Mouse (Mus musculus): ENCODE measurements around the gene Olfr1278. TPM values are rescaled to one million over a fixed set of nuclear protein-coding genes. Genes with fewer than 3 reads are reported as not detected.
"Not testable (repeated sequence)": the region's sequence is repeated elsewhere in the genome, so short reads cannot be mapped to it uniquely, and the experiment has no call there.

Gene Olfr1278
- polyA plus RNA-seq (2015; fragmentation: Nextera tagmentation; extraction: Ambion mirVana): not detected in 2 replicates

DNA sequence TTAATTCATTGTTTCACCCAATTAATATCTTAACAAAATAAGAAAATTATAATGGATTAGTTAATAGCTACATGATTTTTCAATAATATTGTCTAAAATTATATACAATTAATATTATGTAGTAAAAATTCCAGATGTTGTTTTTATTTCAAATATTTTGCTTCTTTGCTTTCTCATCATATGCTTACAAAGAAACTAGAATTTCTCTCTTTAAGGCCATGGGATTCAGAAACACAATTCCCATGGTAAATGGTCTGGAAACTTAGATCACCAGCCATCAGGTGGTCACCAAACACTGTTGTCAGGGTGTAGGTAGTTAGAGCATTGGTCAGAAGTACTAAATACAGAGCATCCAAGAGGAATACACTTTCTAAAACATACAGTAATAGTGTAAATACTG, at the start of gene Olfr1278:
TSS of gene Olfr1278 (plus strand) at position 301 of the 400 bp plus-strand sequence.
- Histone ChIP-seq H3K27me3 (no peaks in the 10 kb centered on the region), H3K36me3 (no peaks in the 10 kb centered on the region), H3K4me1 (no peaks in the 10 kb centered on the region), H3K4me3 (no peak within 1 kb of the TSS), H3K27ac (no peak within 1 kb of the TSS), H3K4me2 (no peak within 1 kb of the TSS), H3K9me3 (no peaks in the 10 kb centered on the region), H3K9ac (no peak within 1 kb of the TSS)
- ATAC-seq (ENCODE audit: insufficient number of reproducible peaks, insufficient read depth, low FRiP score, low TSS enrichment, low read depth): no peak

GRCm38 (mm10) chr2:111254216-111254615, 35.7 kb upstream of the Olfr1278 start, which contains the start of gene Olfr1276:
Gene Olfr1276, plus strand, starts transcription at chr2:111254516.
- Histone ChIP-seq H3K9ac (no peak within 1 kb of the TSS), H3K27me3 (no peaks in the 10 kb centered on the region), H3K36me3 (no peaks in the 10 kb centered on the region), H3K4me1 (no peaks in the 10 kb centered on the region), H3K4me3 (no peak within 1 kb of the TSS), H3K4me2 (no peak within 1 kb of the TSS), H3K27ac (no peak within 1 kb of the TSS), H3K9me3 (no peaks in the 10 kb centered on the region)
- ATAC-seq (ENCODE audit: insufficient number of reproducible peaks, insufficient read depth, low FRiP score, low TSS enrichment, low read depth): no peak

DNA sequence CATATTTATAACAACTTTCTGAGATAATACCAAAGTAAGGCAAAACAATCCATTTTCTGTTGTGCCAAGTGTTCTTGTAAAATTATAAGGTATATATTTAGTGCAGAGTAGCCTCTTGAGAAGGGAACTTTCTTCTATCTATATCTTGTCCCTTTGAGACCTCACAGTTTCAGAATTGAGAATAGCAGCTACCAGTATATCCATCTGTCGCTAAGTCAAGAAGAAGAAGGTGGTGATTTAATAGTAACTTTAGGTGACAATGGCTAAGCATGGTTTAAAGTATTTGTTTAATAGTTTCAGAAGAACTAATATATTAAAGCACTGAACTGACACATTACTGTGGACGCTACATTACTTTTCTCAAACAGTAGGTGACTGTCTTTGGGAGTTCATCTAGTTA, 15.9 kb upstream of the Olfr1278 start, which contains the start of gene Olfr1277:
TSS of gene Olfr1277 (minus strand) at position 101 of the 400 bp plus-strand sequence.
- Histone ChIP-seq H3K27ac (no peak within 1 kb of the TSS), H3K4me1 (no peaks in the 10 kb centered on the region), H3K4me2 (no peak within 1 kb of the TSS), H3K9ac (no peak within 1 kb of the TSS), H3K4me3 (no peak within 1 kb of the TSS), H3K27me3 (no peaks in the 10 kb centered on the region), H3K9me3 (no peaks in the 10 kb centered on the region), H3K36me3 (no peaks in the 10 kb centered on the region)
- 78% methylated on average over 2 of the region's 2 CpGs for WGBS
- no peak for ATAC-seq (ENCODE audit: insufficient number of reproducible peaks, insufficient read depth, low FRiP score, low TSS enrichment, low read depth)

DNA sequence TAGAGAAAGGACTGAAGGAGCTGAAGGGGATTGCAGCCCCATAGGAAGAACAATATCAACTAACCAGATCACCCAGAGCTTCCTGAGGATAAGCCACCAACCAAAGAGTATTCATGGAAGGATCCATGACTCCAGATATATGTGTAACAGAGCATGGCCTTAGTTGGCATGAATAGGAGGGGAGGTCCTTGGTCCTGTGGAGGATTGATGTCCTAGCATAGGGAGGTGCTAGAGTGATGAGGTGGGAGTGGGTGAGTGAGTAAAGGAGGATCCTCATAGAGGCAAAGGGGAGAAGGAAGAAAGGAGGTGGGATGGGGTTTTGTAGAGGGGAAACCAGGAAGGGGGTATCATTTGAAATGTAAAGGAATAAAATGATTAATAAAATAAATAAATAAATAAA, 8.6 kb downstream of the Olfr1278 start:
- Histone ChIP-seq H3K9me3 (no peaks in the 10 kb centered on the region), H3K4me1 (no peaks in the 10 kb centered on the region), H3K9ac (no peak overlapping the region), H3K27me3 (no peaks in the 10 kb centered on the region), H3K4me3 (no peak overlapping the region), H3K36me3 (no peaks in the 10 kb centered on the region), H3K4me2 (no peak overlapping the region), H3K27ac (no peak overlapping the region)
- ATAC-seq (ENCODE audit: insufficient number of reproducible peaks, insufficient read depth, low FRiP score, low TSS enrichment, low read depth): no peak

- H3K4me1 ChIP-seq: no peaks in the 10 kb centered on the region
- no peaks in the 10 kb centered on the region for H3K27me3 ChIP-seq
- H3K4me3 ChIP-seq: no peak within 1 kb of the TSS
- ATAC-seq (ENCODE audit: insufficient number of reproducible peaks, insufficient read depth, low FRiP score, low TSS enrichment, low read depth): no peak
- H3K36me3 ChIP-seq: no peaks in the 10 kb centered on the region
- no peak within 1 kb of the TSS for H3K9ac ChIP-seq
- H3K9me3 ChIP-seq: no peaks in the 10 kb centered on the region
- no peak within 1 kb of the TSS for H3K4me2 ChIP-seq
- H3K27ac ChIP-seq: no peak within 1 kb of the TSS
Measured at GRCm38 (mm10) chr2:111300374-111300773, 10.4 kb downstream of the Olfr1278 start, which contains the start of gene Olfr1279. Gene Olfr1279, plus strand, starts transcription at chr2:111300635.

DNA sequence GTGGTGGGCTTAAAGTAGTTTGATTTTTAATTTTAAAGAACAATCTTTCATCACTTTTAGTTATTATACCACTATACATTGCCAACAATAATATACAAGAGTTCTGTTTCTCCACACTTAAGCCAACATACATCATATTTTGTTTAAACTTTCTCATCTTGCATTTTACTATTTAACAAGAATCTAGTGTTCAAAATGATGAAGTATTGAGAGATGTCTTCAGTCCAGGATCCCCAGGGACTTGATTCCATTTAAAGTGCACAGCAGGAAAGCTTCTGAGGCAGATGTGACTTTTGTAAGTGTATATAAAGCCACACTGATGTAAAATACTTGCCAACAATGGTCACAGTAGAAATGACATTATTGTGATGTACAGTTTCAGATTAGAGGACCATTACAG, 23.8 kb downstream of the Olfr1278 start, which contains the start of gene Olfr1280:
TSS of gene Olfr1280 (plus strand) at position 301 of the 400 bp plus-strand sequence.
- Histone ChIP-seq H3K27ac (no peak within 1 kb of the TSS), H3K4me1 (no peaks in the 10 kb centered on the region), H3K9me3 (no peaks in the 10 kb centered on the region), H3K4me2 (no peak within 1 kb of the TSS), H3K4me3 (no peak within 1 kb of the TSS), H3K36me3 (no peaks in the 10 kb centered on the region), H3K27me3 (no peaks in the 10 kb centered on the region), H3K9ac (no peak within 1 kb of the TSS)
- ATAC-seq (ENCODE audit: insufficient number of reproducible peaks, insufficient read depth, low FRiP score, low TSS enrichment, low read depth): no peak

DNA sequence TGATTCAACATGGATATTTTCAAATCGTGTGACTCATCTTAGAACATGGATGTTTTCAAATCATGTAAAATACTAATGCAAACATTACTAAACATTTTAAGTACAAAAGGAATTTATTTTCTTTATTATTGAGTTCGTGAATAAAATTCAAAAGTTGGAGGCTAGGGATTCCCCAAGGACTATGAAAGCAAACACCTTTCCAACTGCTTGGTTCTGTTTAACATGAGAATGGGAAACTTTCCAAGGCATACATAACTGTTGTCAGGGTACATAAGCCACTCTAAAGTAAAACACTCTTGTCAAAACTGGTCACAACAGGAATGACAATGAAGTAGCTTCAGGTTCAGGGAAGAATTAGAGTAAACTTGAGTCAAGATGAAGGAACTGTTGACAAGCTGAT, 36.3 kb downstream of the Olfr1278 start, which contains the start of gene Olfr1281:
TSS of gene Olfr1281 (plus strand) at position 301 of the 400 bp plus-strand sequence.
- Histone ChIP-seq H3K4me3 (no peak within 1 kb of the TSS), H3K9ac (no peak within 1 kb of the TSS), H3K27ac (no peak within 1 kb of the TSS), H3K9me3 (no peaks in the 10 kb centered on the region), H3K36me3 (no peaks in the 10 kb centered on the region), H3K4me2 (no peak within 1 kb of the TSS), H3K27me3 (no peaks in the 10 kb centered on the region), H3K4me1 (no peaks in the 10 kb centered on the region)
- 65% methylated on average over 2 of the region's 2 CpGs for WGBS
- no peak for ATAC-seq (ENCODE audit: insufficient number of reproducible peaks, insufficient read depth, low FRiP score, low TSS enrichment, low read depth)

DNA sequence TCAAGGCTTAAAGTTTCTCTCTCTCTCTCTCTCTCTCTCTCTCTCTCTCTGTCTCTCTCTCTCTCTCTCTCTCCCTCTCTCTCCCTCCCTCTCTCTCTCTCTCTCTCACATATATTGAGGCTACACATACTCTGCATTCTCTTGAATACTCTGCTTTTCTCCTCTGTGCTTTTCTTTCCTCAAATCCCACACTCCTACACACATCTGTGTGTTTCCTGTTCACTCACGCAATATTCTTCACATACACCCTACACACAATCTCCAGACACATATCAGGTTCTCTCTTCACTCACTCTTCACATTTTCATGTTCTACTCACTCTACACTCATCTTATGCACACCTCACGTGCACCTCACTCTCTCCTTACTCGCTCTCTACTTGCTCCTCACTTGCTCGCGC, 43.8 kb downstream of the Olfr1278 start:
- H3K4me2 ChIP-seq; H3K36me3 ChIP-seq; H3K9ac ChIP-seq; ATAC-seq (ENCODE audit: insufficient number of reproducible peaks, insufficient read depth, low FRiP score, low TSS enrichment, low read depth); H3K27ac ChIP-seq; H3K9me3 ChIP-seq; H3K27me3 ChIP-seq; H3K4me3 ChIP-seq; H3K4me1 ChIP-seq: not testable (repeated sequence)
- 86% methylated on average over 5 of the region's 5 CpGs for WGBS

- ATAC-seq (ENCODE audit: insufficient number of reproducible peaks, insufficient read depth, low FRiP score, low TSS enrichment, low read depth): no peak
- H3K36me3 ChIP-seq: no peaks in the 10 kb centered on the region
- H3K4me1 ChIP-seq: no peaks in the 10 kb centered on the region
- H3K4me3 ChIP-seq: no peak within 1 kb of the TSS
- H3K27ac ChIP-seq: no peak within 1 kb of the TSS
- 71% methylated on average over 2 of the region's 2 CpGs for WGBS
- no peak within 1 kb of the TSS for H3K4me2 ChIP-seq
- H3K9me3 ChIP-seq: no peaks in the 10 kb centered on the region
- no peaks in the 10 kb centered on the region for H3K27me3 ChIP-seq
- no peak within 1 kb of the TSS for H3K9ac ChIP-seq
Measured at GRCm38 (mm10) chr2:111335976-111336375, 46.0 kb downstream of the Olfr1278 start, which contains the start of gene Olfr1282. Gene Olfr1282, minus strand, starts transcription at chr2:111336076.

Other genes with a start within 250 kb of the Olfr1278 start
- gene Gm13941, start 184.2 kb upstream of the Olfr1278 start, polyA plus RNA-seq (2015; fragmentation: Nextera tagmentation; extraction: Ambion mirVana): not detected in 2 replicates
- gene Gm15130, start 137.2 kb upstream of the Olfr1278 start, polyA plus RNA-seq (2015; fragmentation: Nextera tagmentation; extraction: Ambion mirVana): not detected in 2 replicates
- not detected in 2 replicates for gene 4930430A15Rik, start 60.5 kb upstream of the Olfr1278 start, polyA plus RNA-seq (2015; fragmentation: Nextera tagmentation; extraction: Ambion mirVana)
- gene Olfr1275, start 54.9 kb upstream of the Olfr1278 start, polyA plus RNA-seq (2015; fragmentation: Nextera tagmentation; extraction: Ambion mirVana): not detected in 2 replicates
- gene Olfr1276, start 35.6 kb upstream of the Olfr1278 start, polyA plus RNA-seq (2015; fragmentation: Nextera tagmentation; extraction: Ambion mirVana): not detected in 2 replicates
- gene Olfr1277, start 16.0 kb upstream of the Olfr1278 start, polyA plus RNA-seq (2015; fragmentation: Nextera tagmentation; extraction: Ambion mirVana): not detected in 2 replicates
- gene Olfr1279, start 10.5 kb downstream of the Olfr1278 start, polyA plus RNA-seq (2015; fragmentation: Nextera tagmentation; extraction: Ambion mirVana): not detected in 2 replicates
- not detected in 2 replicates for gene Olfr1280, start 23.9 kb downstream of the Olfr1278 start, polyA plus RNA-seq (2015; fragmentation: Nextera tagmentation; extraction: Ambion mirVana)
- not detected in 2 replicates for gene Olfr1281, start 36.4 kb downstream of the Olfr1278 start, polyA plus RNA-seq (2015; fragmentation: Nextera tagmentation; extraction: Ambion mirVana)
- gene Olfr1282, start 45.9 kb downstream of the Olfr1278 start, polyA plus RNA-seq (2015; fragmentation: Nextera tagmentation; extraction: Ambion mirVana): not detected in 2 replicates
- not detected in 2 replicates for gene Olfr1283, start 76.7 kb downstream of the Olfr1278 start, polyA plus RNA-seq (2015; fragmentation: Nextera tagmentation; extraction: Ambion mirVana)
- gene Olfr1284, start 85.4 kb downstream of the Olfr1278 start, polyA plus RNA-seq (2015; fragmentation: Nextera tagmentation; extraction: Ambion mirVana): not detected in 2 replicates
- not detected in 2 replicates for gene Olfr1286, start 133.0 kb downstream of the Olfr1278 start, polyA plus RNA-seq (2015; fragmentation: Nextera tagmentation; extraction: Ambion mirVana)
- gene Olfr1287, start 159.0 kb downstream of the Olfr1278 start, polyA plus RNA-seq (2015; fragmentation: Nextera tagmentation; extraction: Ambion mirVana): not detected in 2 replicates
- gene Olfr1288, start 184.0 kb downstream of the Olfr1278 start, polyA plus RNA-seq (2015; fragmentation: Nextera tagmentation; extraction: Ambion mirVana): not detected in 2 replicates
- not detected in 2 replicates for gene Olfr1289, start 190.7 kb downstream of the Olfr1278 start, polyA plus RNA-seq (2015; fragmentation: Nextera tagmentation; extraction: Ambion mirVana)
- gene Olfr1290, start 203.7 kb downstream of the Olfr1278 start, polyA plus RNA-seq (2015; fragmentation: Nextera tagmentation; extraction: Ambion mirVana): not detected in 2 replicates
- not detected in 2 replicates for gene Olfr1291-ps1, start 207.0 kb downstream of the Olfr1278 start, polyA plus RNA-seq (2015; fragmentation: Nextera tagmentation; extraction: Ambion mirVana)
- not detected in 2 replicates for gene Olfr1293-ps, start 235.1 kb downstream of the Olfr1278 start, polyA plus RNA-seq (2015; fragmentation: Nextera tagmentation; extraction: Ambion mirVana)